Mouse (Mus musculus) intestine, postnatal 0 days (tissue): Measurements from ENCODE around the gene Tmprss7. TPM values are rescaled to one million over a fixed set of nuclear protein-coding genes. Genes with fewer than 3 reads are reported as not detected.

ENCODE experiments used
- ATAC-seq: fragments of 200-750 bp; cut with Nextera tagmentation; 2 replicates; pipeline ENCODE4 v1.8.0; 2017; ENCODE audit warnings: mild to moderate bottlenecking, moderate TSS enrichment, moderate library complexity
- H3K27ac ChIP-seq: fragments of 300-500 bp; sonication (generic); 2 replicates; pipeline ENCODE4 v1.5.1; 2014; ENCODE audit warnings: mild to moderate bottlenecking, low read depth, low read length, moderate library complexity
- H3K27me3 ChIP-seq: fragments of 300-500 bp; sonication (generic); replicated peaks from 2 replicates; pipeline ENCODE4 v1.6.1; 2014; ENCODE audit warnings: low read length, mixed read lengths; ENCODE audit not compliant: control insufficient read depth, insufficient read depth
- H3K36me3 ChIP-seq: fragments of 300-500 bp; sonication (generic); 2 replicates; pipeline ENCODE4 v1.6.1; 2014; ENCODE audit warnings: mild to moderate bottlenecking, moderate library complexity; ENCODE audit not compliant: control insufficient read depth, insufficient read depth
- H3K4me1 ChIP-seq: fragments of 300-500 bp; sonication (generic); replicated peaks from 2 replicates; pipeline ENCODE4 v1.6.1; 2014; ENCODE audit warnings: antibody characterized with exemption, low read length, mixed read lengths; ENCODE audit not compliant: control insufficient read depth, insufficient read depth
- H3K4me2 ChIP-seq: fragments of 300-500 bp; sonication (generic); replicated peaks from 2 replicates; pipeline ENCODE4 v1.6.1; 2014; ENCODE audit warnings: low read depth, mild to moderate bottlenecking, moderate library complexity
- H3K4me3 ChIP-seq: fragments of 300-500 bp; sonication (generic); 2 replicates; pipeline ENCODE4 v1.5.1; 2014; ENCODE audit warnings: low read depth, low read length
- H3K9ac ChIP-seq: fragments of 300-500 bp; sonication (generic); 2 replicates; pipeline ENCODE4 v1.6.1; 2014; ENCODE audit warnings: mild to moderate bottlenecking, low read depth, low read length
- H3K9me3 ChIP-seq: fragments of 300-500 bp; sonication (generic); 2 replicates; pipeline ENCODE4 v1.6.1; 2016; ENCODE audit warnings: mixed run types; ENCODE audit not compliant: control insufficient read depth
- CTCF ChIP-seq: sonication (generic); IDR thresholded peaks from 2 replicates; pipeline ENCODE4 v1.5.1; 2016; ENCODE audit warnings: low read depth, mild to moderate bottlenecking, control low read depth, antibody characterized with exemption, moderate library complexity
- WGBS: fragments of 180-500 bp; shearing (Covaris S2); extraction: QIAGEN DNeasy Blood & Tissue Kit; methylation state at CpG from one replicate; pipeline ENCODE4 v1.1.7; 2014; 5-methylcytosine and 5-hydroxymethylcytosine counted together
- polyA plus RNA-seq: library from polyadenylated mRNA; unstranded; fragments of >200 nt; fragmentation: Nextera tagmentation; extraction: Ambion mirVana; gene quantifications from 2 replicates; pipeline ENCODE4 v1.2.1, GENCODE M21; 2015

Gene Tmprss7
- polyA plus RNA-seq, 1 experiment from 2014 or later = 0.21 TPM

DNA sequence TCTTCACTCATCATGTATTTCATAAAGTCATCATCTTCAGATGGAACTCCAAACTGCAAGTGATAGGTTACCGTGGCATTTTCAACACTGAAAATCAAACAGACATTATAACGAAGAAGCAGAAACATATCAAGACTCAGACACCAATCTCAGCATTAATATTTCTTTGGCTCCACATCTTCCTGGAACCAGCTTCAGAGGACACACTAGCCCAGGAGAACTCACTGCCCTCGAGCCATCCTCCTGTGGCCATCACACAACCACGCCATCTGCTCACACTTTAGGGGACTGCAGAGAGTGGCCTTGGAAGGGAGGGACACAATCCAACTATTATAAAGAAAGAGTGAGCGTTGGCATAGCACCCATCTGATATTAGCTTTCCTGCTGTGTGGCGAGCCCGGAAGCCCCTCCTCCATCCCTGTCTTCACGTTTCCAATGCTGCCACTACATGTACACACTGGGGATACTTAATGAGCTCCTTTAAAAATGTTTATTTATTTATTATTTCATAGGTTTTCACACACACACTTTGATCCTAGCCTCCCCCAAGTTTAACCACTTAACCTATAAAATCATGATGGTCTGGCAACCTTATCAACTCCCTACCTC is 63.9 kb downstream of the Tmprss7 start:
- TF ChIP-seq CTCF = no peak
- Histone ChIP-seq H3K4me3 (no peak overlapping the region), H3K4me2 (no peak overlapping the region), H3K9me3 (no peaks in the 10 kb centered on the region), H3K9ac (no peak overlapping the region), H3K4me1 (no peaks in the 10 kb centered on the region), H3K36me3 (no peaks in the 10 kb centered on the region; the same call in 1 of the 2 replicates), H3K27me3 (no peaks in the 10 kb centered on the region), H3K27ac (no peak overlapping the region)
- 83% methylated on average over 8 of the region's 8 CpGs for WGBS
- ATAC-seq = no peak

GRCm38 (mm10) chr16:45625342-45625741 is 68.1 kb downstream of the Tmprss7 start:
- Histone ChIP-seq H3K9me3 (no peaks in the 10 kb centered on the region), H3K9ac (no peak overlapping the region), H3K4me1 (no peaks in the 10 kb centered on the region), H3K4me3 (no peak overlapping the region), H3K36me3 (no peaks in the 10 kb centered on the region; the same call in 1 of the 2 replicates), H3K4me2 (no peak overlapping the region), H3K27ac (no peak overlapping the region), H3K27me3 (no peaks in the 10 kb centered on the region)
- TF ChIP-seq CTCF = no peak
- ATAC-seq = no peak
- WGBS = 81% methylated on average over 2 of the region's 2 CpGs

GRCm38 (mm10) chr16:45624791-45625190 is 68.7 kb downstream of the Tmprss7 start:
- ATAC-seq = no peak
- Histone ChIP-seq H3K4me3 (no peak overlapping the region), H3K27ac (no peak overlapping the region), H3K9ac (no peak overlapping the region), H3K36me3 (no peaks in the 10 kb centered on the region; the same call in 1 of the 2 replicates), H3K4me2 (no peak overlapping the region), H3K4me1 (no peaks in the 10 kb centered on the region), H3K9me3 (no peaks in the 10 kb centered on the region), H3K27me3 (no peaks in the 10 kb centered on the region)
- TF ChIP-seq CTCF = no peak
- 75% methylated on average over 2 of the region's 2 CpGs for WGBS

DNA sequence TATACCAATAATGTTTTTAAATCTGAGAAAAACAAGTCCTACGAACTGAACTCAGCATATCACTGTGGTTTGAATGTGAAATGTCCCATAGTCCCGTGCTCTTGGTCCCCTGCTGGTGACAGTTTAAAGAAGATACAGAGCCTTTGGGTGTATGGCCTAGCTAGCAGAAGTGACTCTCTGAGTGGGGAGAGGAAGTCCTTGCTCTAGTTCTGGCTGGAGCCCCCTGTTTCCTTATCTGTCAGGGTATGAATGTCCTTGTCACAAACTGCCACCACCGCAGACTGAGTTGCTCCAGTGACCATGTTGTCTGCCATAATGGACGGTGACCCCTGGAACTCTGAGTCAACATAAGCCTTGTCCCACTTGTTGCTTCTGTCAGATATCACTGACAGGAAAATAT is 70.2 kb downstream of the Tmprss7 start:
- TF ChIP-seq CTCF = no peak
- H3K4me2 ChIP-seq = no peak overlapping the region
- H3K27ac ChIP-seq = no peak overlapping the region
- ATAC-seq = no peak
- WGBS = 91% methylated on average over 4 of the region's 4 CpGs
- no peaks in the 10 kb centered on the region for H3K9me3 ChIP-seq
- no peaks in the 10 kb centered on the region; the same call in 1 of the 2 replicates for H3K36me3 ChIP-seq
- H3K27me3 ChIP-seq = no peaks in the 10 kb centered on the region
- no peaks in the 10 kb centered on the region for H3K4me1 ChIP-seq
- no peak overlapping the region for H3K9ac ChIP-seq
- no peak overlapping the region for H3K4me3 ChIP-seq

GRCm38 (mm10) chr16:45619751-45620375 is 73.6 kb downstream of the Tmprss7 start:
- Histone ChIP-seq H3K36me3 (no peaks in the 10 kb centered on the region), H3K4me1 (no peaks in the 10 kb centered on the region), H3K4me3 (no peak overlapping the region), H3K27me3 (no peaks in the 10 kb centered on the region), H3K9ac (no peak overlapping the region), H3K9me3 (no peaks in the 10 kb centered on the region), H3K27ac (no peak overlapping the region), H3K4me2 (no peak overlapping the region)
- ATAC-seq = no peak
- TF ChIP-seq CTCF = no peak
- WGBS = 63% methylated on average over 8 of the region's 8 CpGs

DNA sequence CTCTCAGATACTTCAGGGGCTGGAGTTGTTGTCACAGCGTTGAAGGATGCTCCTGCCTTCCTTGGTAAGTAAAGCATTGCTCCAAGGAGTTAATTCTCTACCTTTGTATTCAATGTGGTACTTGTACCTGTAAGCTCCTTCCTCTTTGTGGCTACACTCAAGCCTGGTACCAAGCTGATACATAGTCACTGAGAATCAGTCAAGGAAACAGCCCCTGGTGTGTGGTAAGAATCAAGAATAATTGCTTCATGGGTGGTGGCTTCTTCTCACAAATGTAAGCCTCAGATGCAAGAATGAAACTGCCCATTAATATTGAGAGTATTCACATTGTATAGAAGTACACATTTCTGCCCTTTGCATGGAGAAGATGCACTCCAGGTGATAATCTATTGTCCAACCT is 77.5 kb downstream of the Tmprss7 start:
- H3K36me3 ChIP-seq = no peaks in the 10 kb centered on the region
- no peak overlapping the region for H3K4me2 ChIP-seq
- no peak overlapping the region for H3K9ac ChIP-seq
- no peaks in the 10 kb centered on the region for H3K9me3 ChIP-seq
- ATAC-seq = no peak
- 86% methylated on average over 1 of the region's 1 CpGs for WGBS
- TF ChIP-seq CTCF = no peak
- H3K4me1 ChIP-seq = no peaks in the 10 kb centered on the region
- H3K4me3 ChIP-seq = no peak overlapping the region
- H3K27ac ChIP-seq = no peak overlapping the region
- no peaks in the 10 kb centered on the region for H3K27me3 ChIP-seq
